Mouse (Mus musculus) activated CD4-positive, CD25-positive, alpha-beta regulatory T cell, adult 9 weeks (primary cell): ENCODE measurements around the gene Ttc9c. TPM values are rescaled to one million over a fixed set of nuclear protein-coding genes. Genes with fewer than 3 reads are reported as not detected.

Experiments used
- polyA plus RNA-seq: library from polyadenylated mRNA; unstranded; fragments of 100-300 nt; shearing (Covaris generic); gene quantifications from one replicate; pipeline ENCODE4 v1.2.1, GENCODE M21; 2017

Ttc9c gene
- 54.6 TPM for polyA plus RNA-seq

DNA sequence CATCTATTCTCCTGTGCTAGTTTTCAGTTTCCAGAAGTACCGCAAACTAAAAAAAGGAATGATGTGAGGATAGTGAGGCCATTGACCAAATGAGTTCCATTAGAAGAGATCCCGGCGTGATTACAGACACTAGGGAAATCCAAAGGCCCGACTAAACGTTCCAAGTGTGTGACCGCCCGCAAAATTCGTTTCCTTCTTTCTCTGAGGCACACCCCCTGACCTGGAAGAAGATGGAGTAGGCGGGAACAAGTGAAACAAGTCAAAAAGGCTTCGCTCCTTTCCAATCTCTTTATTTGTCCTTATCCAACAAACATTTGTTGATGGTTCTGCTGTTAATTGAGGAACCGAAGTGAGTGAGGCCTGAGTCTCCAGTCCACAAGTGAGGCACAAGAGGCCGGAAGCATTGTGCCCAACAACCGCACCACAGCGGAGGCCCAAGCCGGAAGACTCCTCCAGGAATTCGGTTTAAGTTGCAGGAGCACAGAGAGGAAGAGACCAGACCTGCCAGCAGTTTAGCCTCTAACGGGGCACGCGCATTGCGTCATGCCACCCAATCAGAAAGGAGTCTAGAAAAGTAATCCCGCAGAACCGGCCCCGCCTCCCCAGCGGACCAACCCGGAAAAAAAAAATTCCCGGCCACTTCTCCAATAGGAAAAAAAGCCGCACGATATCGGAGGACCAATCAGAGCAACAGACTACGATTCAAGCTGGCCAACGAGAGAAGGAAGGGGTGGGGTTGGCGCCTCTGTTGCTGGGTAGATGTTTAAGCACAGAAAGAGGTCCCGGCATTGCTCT, at the start of gene Ttc9c:
Gene Ttc9c, minus strand, starts transcription at position 533 of the 795 bp plus-strand sequence.

DNA sequence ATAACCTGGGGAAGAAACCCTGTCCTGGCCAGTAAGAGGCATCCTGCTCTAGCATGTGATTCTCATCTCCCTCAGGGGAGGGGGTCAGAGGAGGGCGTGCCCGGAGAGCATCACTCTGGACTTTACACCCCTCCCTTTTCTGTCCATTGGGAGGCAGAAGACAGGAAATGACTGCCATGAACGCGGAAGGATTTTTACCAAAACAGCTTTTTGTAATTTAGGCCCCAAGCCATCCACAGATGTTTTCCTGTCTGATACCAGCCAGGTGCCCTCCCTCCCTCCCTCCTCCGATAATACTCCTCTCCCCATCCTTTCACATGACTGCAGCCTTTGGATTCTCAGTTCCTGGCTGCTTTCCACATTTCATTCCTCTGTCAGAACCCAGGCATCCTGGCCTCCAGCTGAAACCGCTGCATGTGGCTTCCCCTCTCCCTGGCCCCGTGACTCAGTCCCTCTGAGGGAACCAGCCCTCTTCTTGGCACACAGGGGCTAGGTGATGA, 31.3 kb upstream of the Ttc9c start, which contains the start of gene Lrrn4cl:
Gene Lrrn4cl, plus strand, starts transcription at position 367 of the 500 bp plus-strand sequence.

DNA sequence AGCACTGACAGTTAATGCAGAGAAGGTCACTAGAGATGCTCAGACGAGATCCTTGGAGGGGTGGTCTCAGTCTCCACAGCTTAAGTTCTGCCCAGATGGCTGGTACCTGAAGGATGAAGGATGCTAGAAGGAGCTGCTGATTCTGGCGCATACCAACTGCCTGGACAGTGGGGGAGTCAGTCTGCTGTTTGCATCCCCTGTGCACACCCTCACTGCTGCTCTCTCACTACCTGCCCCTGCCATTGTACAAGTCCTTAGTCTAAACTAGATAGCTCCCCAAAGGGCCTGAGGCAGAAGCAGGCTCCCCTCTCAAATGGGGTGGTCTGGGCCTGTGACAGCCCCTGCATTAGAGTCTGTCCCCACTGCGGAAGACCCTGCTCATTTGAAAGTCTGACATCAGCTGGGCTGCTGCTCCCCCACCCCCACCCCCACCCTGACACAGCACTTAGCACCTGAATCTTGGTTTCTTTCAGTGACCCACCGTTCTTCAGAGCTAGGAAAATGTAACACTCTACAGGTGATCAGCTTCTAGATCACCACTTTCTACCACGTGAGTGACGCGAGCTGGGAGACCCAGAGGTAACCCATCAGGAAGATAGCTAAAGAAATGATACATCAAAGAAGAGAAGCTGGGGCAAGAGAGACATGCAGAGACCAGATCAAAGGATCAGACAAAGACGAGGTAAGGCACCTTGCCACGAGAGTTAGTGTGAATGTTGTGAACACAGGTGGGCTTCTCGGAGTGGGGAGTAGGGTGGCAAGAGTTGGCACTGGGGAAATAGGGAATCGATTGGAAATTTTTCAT, 20.2 kb upstream of the Ttc9c start, which contains the start of gene Gng3:
Gene Gng3, minus strand, starts transcription at position 92 of the 805 bp plus-strand sequence.

DNA sequence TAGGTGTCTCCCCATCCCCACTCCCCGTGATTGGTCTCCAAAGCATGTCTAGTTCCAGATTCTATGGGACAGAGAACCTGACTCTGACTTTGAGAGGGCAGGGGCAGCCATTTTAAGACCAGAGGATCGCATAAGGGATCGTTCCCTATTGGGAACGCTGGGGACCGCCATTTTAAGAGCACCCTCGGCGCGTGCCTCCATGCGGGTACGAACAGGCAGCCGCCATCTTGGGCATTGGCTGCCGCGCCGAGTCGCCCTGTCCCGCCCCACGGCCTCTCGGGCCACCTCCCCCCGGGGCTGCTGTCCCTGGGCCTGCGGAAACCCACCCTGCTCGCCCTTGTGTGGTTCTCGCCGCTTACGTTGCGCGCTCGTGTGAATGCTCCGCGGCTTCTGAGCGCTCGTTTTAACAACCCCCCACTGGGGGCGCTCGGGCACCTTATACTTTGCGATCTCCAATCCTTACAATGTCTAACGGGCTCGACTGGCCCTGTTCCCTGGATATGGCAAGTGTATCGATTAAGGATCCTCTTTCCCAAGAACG, 18.2 kb upstream of the Ttc9c start, which contains the start of gene Bscl2:
Gene Bscl2, plus strand, starts transcription at position 217 of the 541 bp plus-strand sequence.

DNA sequence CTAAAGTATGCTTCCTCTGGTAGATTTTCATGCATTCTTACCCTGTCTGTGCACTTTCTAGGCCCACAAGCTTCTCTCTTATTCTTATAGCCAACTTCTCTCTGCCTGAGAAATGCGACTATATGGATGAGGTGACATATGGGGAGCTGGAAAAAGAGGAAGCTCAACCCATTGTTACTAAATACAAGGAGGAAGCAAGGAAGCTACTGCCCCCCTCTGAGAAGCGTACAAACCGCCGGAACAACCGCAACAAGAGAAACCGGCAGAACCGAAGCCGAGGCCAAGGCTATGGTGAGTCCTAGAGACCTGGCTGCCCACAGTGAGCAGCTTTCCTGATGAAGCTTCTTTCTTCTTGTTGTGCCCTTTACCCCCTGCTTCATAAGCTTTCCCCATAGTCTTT, 10.5 kb upstream of the Ttc9c start, which contains the start of gene AC129217.1:
Gene AC129217.1, plus strand, starts transcription at position 114 of the 400 bp plus-strand sequence.

DNA sequence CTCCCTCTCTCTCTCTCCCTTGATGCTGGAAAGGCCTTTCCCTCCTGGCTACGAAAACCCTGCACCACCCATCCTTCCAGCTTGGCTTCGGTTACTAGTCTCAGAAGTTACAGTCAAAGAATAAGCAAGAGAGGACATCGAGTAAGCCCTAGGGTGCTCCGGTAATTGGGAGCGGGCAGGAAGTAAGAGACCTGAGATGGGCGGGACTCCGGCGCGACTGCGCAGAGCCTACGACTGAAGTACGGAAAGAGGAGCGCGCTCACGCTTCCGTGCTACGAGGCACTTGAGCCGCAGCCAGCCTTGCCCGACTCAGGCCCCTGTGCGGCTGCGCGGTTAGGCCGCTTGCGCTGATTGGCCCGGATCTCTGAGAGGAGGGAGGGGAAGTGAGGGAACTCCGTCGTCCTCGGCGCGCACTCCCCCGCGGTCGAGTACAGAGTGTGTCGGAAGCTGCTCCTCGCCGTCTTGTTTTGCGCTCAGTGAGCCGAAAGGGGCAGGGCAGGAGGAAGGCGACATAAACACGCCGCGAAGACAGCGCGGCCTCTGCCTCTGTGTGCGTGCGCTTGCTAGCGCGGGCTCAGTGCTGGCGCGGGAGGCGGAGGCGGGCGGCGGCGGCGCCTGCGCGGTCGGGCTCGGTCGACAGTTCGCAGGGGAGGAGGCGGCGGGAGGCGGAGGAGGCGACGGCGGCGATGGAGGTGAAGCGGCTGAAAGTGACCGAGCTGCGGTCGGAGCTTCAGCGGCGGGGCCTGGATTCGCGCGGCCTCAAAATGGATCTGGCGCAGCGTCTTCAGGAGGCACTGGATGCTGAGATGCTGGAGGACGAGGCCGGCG, 677 bp upstream of the Ttc9c start, which contains the start of gene Hnrnpul2:
Gene Hnrnpul2, plus strand, starts transcription at position 415 of the 828 bp plus-strand sequence.

DNA sequence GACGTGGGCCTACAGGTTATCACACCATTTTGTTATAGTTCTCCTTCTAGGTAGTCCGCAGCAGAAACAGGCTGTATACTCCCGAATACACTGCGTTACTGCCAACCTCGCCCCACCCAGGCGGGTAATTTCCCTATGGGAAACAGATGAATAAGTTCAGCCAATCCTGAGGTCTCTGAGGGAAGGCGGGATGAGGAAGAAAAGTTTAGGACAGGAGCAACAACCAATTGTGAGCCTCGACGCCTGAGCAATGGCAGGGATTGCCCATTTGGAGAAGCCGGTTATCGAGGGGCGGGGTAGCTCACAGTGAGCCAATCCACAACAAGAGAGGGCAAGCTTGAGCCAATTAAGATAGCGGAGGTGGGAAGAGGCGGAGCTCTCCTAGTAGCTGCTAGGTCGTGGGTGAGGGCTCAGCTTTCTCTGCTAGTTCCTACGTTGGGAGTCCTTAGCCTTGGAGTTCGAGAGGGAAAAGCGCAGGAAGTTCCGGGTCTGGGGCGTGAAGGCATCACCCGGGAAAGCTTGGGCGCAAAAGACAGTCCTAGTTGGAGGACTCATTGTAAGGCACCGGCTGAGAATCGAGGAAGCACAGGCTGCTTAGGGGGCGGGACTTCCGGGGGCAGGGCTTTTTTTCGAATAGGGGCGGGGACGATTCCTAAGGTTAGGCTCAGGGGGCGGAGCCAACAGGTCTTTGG, 16.9 kb downstream of the Ttc9c start, which contains the start of gene Zbtb3:
Gene Zbtb3, plus strand, starts transcription at position 426 of the 692 bp plus-strand sequence.

DNA sequence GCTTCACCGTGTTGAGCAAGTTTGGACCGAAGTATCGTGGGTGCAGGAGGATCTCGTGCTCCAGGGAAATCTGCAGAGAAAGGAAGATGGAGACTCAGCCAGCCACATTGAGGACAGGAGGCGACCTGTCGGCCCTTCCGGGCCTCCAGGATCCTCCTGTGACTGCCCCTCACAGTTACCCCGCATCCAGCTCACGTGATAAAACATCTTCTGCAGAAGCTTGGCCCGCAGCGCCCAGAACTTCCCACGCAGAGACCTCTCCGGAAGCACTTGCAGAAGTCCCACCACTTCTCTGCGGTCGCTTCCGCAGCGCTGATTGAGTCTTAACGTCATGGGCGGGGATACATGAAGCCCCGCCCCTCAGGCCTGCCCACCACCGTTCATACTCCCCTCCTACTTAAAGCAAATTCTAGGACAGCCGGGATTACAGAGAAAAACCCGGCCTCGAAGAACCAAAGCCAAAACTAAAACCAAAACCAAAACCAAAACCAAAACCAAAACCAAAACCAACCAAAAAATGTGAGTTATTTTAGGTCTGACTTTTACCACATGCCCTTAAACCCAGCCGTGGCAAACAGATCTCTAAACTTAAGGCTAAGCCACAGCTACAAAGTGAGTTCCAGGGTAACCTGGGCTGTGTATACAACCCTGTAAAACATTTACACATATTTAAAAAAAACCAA, 20.7 kb downstream of the Ttc9c start, which contains the start of gene Polr2g:
Gene Polr2g, minus strand, starts transcription at position 314 of the 683 bp plus-strand sequence.

DNA sequence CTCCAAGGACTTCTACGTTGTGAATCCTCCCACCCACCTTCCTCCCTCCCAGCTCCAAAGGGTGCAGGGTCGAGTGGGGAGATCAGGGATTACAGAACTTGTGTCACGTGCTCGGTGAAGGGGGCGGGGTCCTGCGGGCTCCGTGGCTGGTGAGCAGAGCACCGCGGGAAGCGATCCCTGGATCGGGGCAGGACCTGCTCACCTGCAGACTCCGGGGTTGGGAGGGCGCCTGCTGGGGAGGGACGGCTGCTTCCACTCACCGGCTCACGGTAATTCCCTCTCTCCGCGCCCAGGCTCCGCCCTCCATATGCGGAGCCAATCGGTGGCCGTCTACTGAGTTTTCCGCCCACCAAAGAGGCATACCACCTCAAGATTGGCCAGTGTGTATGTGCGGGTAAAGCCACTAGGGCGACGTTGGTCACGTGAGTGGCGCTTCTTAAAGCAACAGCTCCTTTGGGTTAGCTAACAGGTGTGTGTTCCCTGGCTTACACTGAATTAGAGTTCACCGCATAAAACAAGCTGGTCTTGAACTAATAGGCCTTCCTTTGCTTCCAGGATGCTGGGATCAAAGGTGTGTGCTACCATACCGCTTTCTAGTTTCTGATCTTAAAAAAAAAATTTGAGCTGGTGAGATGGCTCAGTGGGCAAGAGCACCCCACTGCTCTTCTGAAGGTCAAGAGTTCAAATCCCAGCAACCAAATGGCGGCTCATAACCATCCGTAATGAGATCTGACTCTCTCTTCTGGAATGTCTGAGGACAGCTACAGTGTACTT, 32.9 kb downstream of the Ttc9c start, which contains the start of gene Taf6l:
Gene Taf6l, minus strand, starts transcription at position 410 of the 774 bp plus-strand sequence.

DNA sequence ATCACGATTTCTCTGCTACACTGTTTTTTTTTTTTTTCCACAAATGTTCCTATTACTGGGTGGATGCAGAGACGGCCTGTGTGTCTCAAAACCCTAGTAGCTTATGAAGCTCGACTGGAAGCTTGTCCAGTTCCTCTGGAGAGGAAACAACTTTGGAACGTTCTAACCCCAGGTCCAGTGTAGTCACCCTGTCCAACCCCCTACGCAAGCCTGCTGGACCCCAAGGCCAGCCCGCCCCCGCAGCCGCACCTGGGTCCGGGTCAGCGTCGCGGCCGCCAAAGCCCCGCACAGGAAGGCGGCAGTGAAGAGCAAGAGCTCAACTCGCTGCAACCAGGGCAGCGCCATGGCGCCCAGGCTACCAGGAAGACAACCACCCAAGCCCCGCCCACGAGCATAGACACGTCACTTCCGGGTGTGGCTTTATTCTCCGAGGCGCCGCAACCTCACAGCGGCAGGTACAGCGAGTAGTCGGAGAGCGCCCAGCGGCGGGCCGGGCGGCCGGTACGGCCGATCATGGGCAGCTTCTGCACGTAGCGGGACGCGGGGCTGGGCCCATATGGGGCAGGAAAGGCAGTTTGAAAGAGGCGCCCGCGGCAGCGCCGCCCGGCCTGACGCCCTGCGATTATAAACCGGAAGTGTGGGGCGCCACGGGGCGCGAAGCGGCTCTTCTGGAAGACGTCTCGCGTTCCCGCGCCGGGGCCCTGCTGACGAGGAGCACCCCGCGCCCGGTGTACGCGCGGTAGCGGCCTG, 44.9 kb downstream of the Ttc9c start, which contains the start of gene Tmem179b:
Gene Tmem179b, minus strand, starts transcription at position 382 of the 750 bp plus-strand sequence.

DNA sequence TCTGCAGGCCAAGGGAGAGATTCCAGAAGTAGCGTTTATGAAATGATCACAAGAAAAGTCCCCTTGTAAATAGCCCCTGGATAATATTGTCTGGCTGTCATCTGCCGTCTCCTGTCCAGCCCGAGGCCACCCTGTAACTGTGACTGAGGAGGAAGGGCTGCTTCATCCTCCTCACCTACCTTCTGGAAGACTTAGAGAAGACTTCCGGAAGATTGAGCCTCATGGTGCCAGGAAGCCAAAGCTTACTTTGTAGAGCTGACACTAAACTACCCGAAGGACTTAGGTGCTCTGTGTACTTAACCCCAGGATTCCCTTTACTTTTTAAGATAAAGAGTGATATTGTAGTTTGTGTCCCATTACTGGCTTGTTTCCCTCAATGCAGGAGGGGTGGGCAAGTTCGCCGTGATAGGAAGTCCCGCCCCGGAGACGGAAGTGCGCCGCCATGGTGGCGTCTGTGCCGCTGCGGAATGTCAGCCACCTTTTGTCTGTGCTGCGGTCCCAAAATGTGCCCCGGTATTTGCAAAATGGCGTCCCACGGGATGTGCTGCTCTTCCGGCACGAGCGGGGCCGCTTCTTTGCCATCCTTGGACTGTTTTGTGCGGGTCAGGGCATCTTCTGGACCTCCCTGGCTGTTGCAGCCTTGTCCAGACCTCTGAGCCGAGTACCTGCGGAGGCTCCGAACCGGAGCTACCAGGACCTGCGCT, 48.4 kb downstream of the Ttc9c start, which contains the start of gene Tmem223:
Gene Tmem223, plus strand, starts transcription at position 430 of the 704 bp plus-strand sequence.

Other genes starting within 250 kb of the Ttc9c start
- not detected for gene Slc22a8, start 228.1 kb downstream of the Ttc9c start, polyA plus RNA-seq
- gene Slc22a6, start 201.3 kb downstream of the Ttc9c start, polyA plus RNA-seq, result not detected
- not detected for gene Chrm1, start 155.5 kb downstream of the Ttc9c start, polyA plus RNA-seq
- 127 TPM for gene Slc3a2, start 96.0 kb downstream of the Ttc9c start, polyA plus RNA-seq
- gene Wdr74, start 83.5 kb downstream of the Ttc9c start, polyA plus RNA-seq, result 84.1 TPM
- 3.2 TPM for gene 1700092M07Rik, start 78.6 kb downstream of the Ttc9c start, polyA plus RNA-seq
- 169 TPM for gene Stx5a, start 77.9 kb downstream of the Ttc9c start, polyA plus RNA-seq
- gene Nxf1, start 62.3 kb downstream of the Ttc9c start, polyA plus RNA-seq, result 265 TPM
- 102 TPM for gene Tmem223, start 48.3 kb downstream of the Ttc9c start, polyA plus RNA-seq
- 170 TPM for gene Tmem179b, start 44.9 kb downstream of the Ttc9c start, polyA plus RNA-seq
- gene Taf6l, start 32.9 kb downstream of the Ttc9c start, polyA plus RNA-seq, result 5.1 TPM
- gene Polr2g, start 20.8 kb downstream of the Ttc9c start, polyA plus RNA-seq, result 164 TPM
- 3.8 TPM for gene Zbtb3, start 16.8 kb downstream of the Ttc9c start, polyA plus RNA-seq
- 8.4 TPM for gene Hnrnpul2, start 677 bp upstream of the Ttc9c start, polyA plus RNA-seq
- gene AC129217.1, start 10.4 kb upstream of the Ttc9c start, polyA plus RNA-seq, result not detected
- 105 TPM for gene Bscl2, start 18.1 kb upstream of the Ttc9c start, polyA plus RNA-seq
- 0.35 TPM for gene Gng3, start 19.9 kb upstream of the Ttc9c start, polyA plus RNA-seq
- not detected for gene Lrrn4cl, start 31.4 kb upstream of the Ttc9c start, polyA plus RNA-seq
- gene Ubxn1, start 52.2 kb upstream of the Ttc9c start, polyA plus RNA-seq, result 159 TPM
- 84.5 TPM for gene Uqcc3, start 61.6 kb upstream of the Ttc9c start, polyA plus RNA-seq
- gene Lbhd1, start 64.4 kb upstream of the Ttc9c start, polyA plus RNA-seq, result 110 TPM
- not detected for gene Gm49403, start 64.6 kb upstream of the Ttc9c start, polyA plus RNA-seq
- 59.2 TPM for gene 1810009A15Rik, start 69.5 kb upstream of the Ttc9c start, polyA plus RNA-seq
- not detected for gene Gm49416, start 69.6 kb upstream of the Ttc9c start, polyA plus RNA-seq
- gene Ints5, start 73.7 kb upstream of the Ttc9c start, polyA plus RNA-seq, result 47.9 TPM
- 137 TPM for gene Ganab, start 78.7 kb upstream of the Ttc9c start, polyA plus RNA-seq
- 33.9 TPM for gene B3gat3, start 101.0 kb upstream of the Ttc9c start, polyA plus RNA-seq
- gene Rom1, start 110.0 kb upstream of the Ttc9c start, polyA plus RNA-seq, result 12.2 TPM
- gene Eml3, start 110.2 kb upstream of the Ttc9c start, polyA plus RNA-seq, result 68.2 TPM
- 197 TPM for gene Mta2, start 122.5 kb upstream of the Ttc9c start, polyA plus RNA-seq
- 47.2 TPM for gene Tut1, start 134.5 kb upstream of the Ttc9c start, polyA plus RNA-seq
- gene Eef1g, start 147.7 kb upstream of the Ttc9c start, polyA plus RNA-seq, result 339 TPM
- gene Ahnak, start 170.0 kb upstream of the Ttc9c start, polyA plus RNA-seq, result 113 TPM